Mouse (Mus musculus) embryonic fibroblast, embryonic 13.5 days (primary cell): ENCODE measurements around the gene Tmem145. TPM values are rescaled to one million over a fixed set of nuclear protein-coding genes. Genes with fewer than 3 reads are reported as not detected.

Experiments used
- H3K27ac ChIP-seq: 2 replicates; pipeline ENCODE4 v1.5.1; 2012; ENCODE audit warnings: low read length, control low read depth, inconsistent platforms; ENCODE audit not compliant: insufficient read depth
- H3K4me1 ChIP-seq: 2 replicates; pipeline ENCODE4 v1.6.1; 2011; ENCODE audit warnings: low read length; ENCODE audit not compliant: control insufficient read depth, insufficient read depth
- H3K4me3 ChIP-seq: 2 replicates; pipeline ENCODE4 v1.5.1; 2011; ENCODE audit warnings: mild to moderate bottlenecking, control low read depth, low read length; ENCODE audit not compliant: insufficient read depth
- CTCF ChIP-seq: IDR thresholded peaks from 2 replicates; pipeline ENCODE4 v1.5.1; 2011; ENCODE audit warnings: mild to moderate bottlenecking, control low read depth, low read length, moderate library complexity, borderline replicate concordance; ENCODE audit not compliant: insufficient read depth
- POLR2A ChIP-seq: IDR thresholded peaks from 2 replicates; pipeline ENCODE4 v1.6.1; 2011; ENCODE audit warnings: low read depth, mild to moderate bottlenecking, control low read depth, low read length, moderate library complexity
- polyA plus RNA-seq: library from polyadenylated mRNA; stranded (reverse); fragments of >200 nt; gene quantifications from 2 replicates; pipeline ENCODE4 v1.2.4, GENCODE M21; 2011; ENCODE audit warnings: low read depth; ENCODE audit not compliant: missing spikeins, insufficient read length

Tmem145 gene
- polyA plus RNA-seq, 1 experiment: not detected

GRCm38 (mm10) chr7:25293191-25293739 lies 12.6 kb upstream of the Tmem145 start:
- no peak for TF ChIP-seq POLR2A
- TF ChIP-seq CTCF: no peak
- no peak overlapping the region for H3K4me3 ChIP-seq
- H3K4me1 ChIP-seq: no peaks in the 10 kb centered on the region
- no peak overlapping the region for H3K27ac ChIP-seq

DNA sequence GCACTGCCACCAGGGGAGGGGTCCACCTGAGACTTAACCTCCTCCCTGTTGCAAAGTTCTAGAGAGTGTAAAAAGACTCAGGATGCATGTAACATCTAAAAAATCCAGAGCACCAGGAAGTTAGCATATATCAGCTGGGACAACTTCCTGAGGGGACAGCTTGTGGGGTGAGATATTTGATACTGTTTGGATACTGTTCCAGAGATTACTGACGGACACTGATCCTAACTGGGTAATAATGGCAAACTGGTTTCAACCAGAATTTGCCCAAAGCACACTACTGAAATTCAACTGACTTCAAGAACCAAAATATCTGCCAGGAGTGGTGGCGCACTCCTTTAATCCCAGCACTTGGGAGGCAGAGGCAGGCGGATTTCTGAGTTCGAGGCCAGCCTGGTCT lies 11.4 kb upstream of the Tmem145 start:
- Histone ChIP-seq H3K4me1 (no peaks in the 10 kb centered on the region), H3K27ac (no peak overlapping the region), H3K4me3 (no peak overlapping the region)
- no peak for TF ChIP-seq CTCF
- no peak for TF ChIP-seq POLR2A

DNA sequence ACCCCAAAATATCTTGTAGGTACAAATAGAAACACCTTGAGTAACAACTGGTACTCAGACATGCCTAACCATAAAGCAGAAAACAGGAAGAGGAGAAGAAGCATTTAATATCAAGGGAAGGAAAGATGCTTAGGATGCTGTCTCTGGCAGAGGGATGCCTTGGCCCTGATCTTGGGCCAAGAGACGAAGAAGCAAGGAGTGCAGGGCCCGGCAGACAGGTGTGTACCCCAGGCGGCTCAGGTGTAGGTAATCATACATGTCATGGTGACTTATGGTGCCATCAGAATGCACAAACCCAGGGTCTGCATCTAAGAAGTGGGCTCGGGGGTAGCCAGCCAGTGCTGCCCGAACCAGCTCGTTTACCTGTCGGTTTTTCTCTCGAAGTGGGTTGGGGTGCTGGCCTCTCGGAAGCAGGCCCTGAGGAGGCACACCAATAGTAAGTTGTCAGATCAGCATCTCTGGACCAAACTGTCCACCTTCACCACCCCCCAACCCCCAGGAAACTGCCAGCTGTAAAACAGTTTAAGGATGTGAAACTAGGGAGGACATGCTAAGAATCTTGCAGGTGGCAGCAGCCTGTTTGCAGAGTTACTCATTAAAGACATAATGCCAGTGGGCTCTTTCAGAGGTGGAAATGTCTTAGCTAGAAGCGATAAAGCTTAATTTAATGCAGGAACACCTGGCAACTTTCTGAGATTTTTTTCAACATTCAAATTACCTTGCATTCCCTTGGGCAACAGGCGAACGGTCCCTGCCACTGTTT lies 10.8 kb upstream of the Tmem145 start:
- H3K27ac ChIP-seq: no peak overlapping the region
- no peaks in the 10 kb centered on the region for H3K4me1 ChIP-seq
- no peak overlapping the region for H3K4me3 ChIP-seq
- TF ChIP-seq POLR2A: no peak
- TF ChIP-seq CTCF: no peak

- Histone ChIP-seq H3K27ac (no peak overlapping the region), H3K4me1 (no peaks in the 10 kb centered on the region), H3K4me3 (peak overlapping the region; percentile 67)
- TF ChIP-seq POLR2A (no peak), CTCF (no peak)
Measured at GRCm38 (mm10) chr7:25296945-25297453, 8.9 kb upstream of the Tmem145 start.

GRCm38 (mm10) chr7:25297454-25298325 lies 8.2 kb upstream of the Tmem145 start, which contains the start of gene Pafah1b3:
Gene Pafah1b3, minus strand, starts transcription at chr7:25297986.
- TF ChIP-seq POLR2A (peak; percentile 47), CTCF (peak; percentile 10; the same call in 1 of the 2 replicates)
- no peaks in the 10 kb centered on the region for H3K4me1 ChIP-seq
- H3K27ac ChIP-seq: peak within 1 kb of the TSS; percentile 44
- H3K4me3 ChIP-seq: peak within 1 kb of the TSS; percentile 67

GRCm38 (mm10) chr7:25301063-25301462 lies 4.8 kb upstream of the Tmem145 start, which contains the start of gene Prr19:
Gene Prr19, plus strand, starts transcription at chr7:25301411.
- no peak within 1 kb of the TSS for H3K4me3 ChIP-seq
- TF ChIP-seq POLR2A (no peak), CTCF (no peak)
- no peaks in the 10 kb centered on the region; the same call in 1 of the 2 replicates for H3K4me1 ChIP-seq
- no peak within 1 kb of the TSS for H3K27ac ChIP-seq

GRCm38 (mm10) chr7:25303003-25303684 lies 2.8 kb upstream of the Tmem145 start:
- Histone ChIP-seq H3K27ac (no peak overlapping the region), H3K4me1 (no peaks in the 10 kb centered on the region; the same call in 1 of the 2 replicates), H3K4me3 (no peak overlapping the region)
- TF ChIP-seq CTCF: no peak
- no peak for TF ChIP-seq POLR2A

GRCm38 (mm10) chr7:25303685-25304006 lies 2.3 kb upstream of the Tmem145 start:
- Histone ChIP-seq H3K27ac (no peak overlapping the region), H3K4me3 (no peak overlapping the region), H3K4me1 (no peaks in the 10 kb centered on the region; the same call in 1 of the 2 replicates)
- no peak for TF ChIP-seq POLR2A
- no peak for TF ChIP-seq CTCF

DNA sequence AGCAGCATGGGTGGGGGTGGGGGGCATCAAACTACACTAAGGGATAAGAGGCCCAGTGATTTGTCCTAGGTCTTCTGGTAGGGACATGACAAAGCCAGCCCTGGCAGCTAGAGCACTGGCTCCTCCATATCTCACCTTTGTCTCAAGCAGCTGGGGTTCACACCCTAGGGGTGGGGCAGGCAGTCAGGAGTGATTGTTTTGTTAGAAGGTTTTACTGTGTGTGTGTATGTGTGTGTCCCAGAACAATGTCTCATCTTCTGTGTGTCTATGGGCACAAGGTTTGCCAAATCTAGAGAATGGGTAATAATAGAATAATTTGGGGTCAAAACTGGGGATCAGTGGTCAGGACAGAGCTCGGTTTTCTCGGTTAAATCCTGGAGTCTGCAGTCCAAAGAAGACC lies 425 bp upstream of the Tmem145 start:
- no peaks in the 10 kb centered on the region; the same call in 1 of the 2 replicates for H3K4me1 ChIP-seq
- no peak overlapping the region for H3K27ac ChIP-seq
- H3K4me3 ChIP-seq: peak overlapping the region; percentile 25; the same call in 1 of the 2 replicates
- no peak for TF ChIP-seq CTCF
- TF ChIP-seq POLR2A: no peak
